Mouse (Mus musculus) stomach, embryonic 14.5 days (tissue): ENCODE results near the gene Nup210l. TPM values are rescaled to one million over a fixed set of nuclear protein-coding genes. Genes with fewer than 3 reads are reported as not detected.

Experiments used
- ATAC-seq: fragments of 200-750 bp; cut with Nextera tagmentation; 2 replicates; pipeline ENCODE4 v1.8.0; 2017; ENCODE audit warnings: low read depth, moderate TSS enrichment; ENCODE audit not compliant: insufficient number of reproducible peaks, insufficient read depth, low FRiP score
- H3K27ac ChIP-seq: fragments of 300-500 bp; sonication (generic); 2 replicates; pipeline ENCODE4 v1.5.1; 2014; ENCODE audit warnings: mild to moderate bottlenecking, low read length, moderate library complexity, mixed read lengths
- H3K27me3 ChIP-seq: fragments of 300-500 bp; sonication (generic); 2 replicates; pipeline ENCODE4 v1.6.1; 2014; ENCODE audit warnings: low read length, control low read depth, mixed read lengths; ENCODE audit not compliant: control insufficient read depth, insufficient read depth
- H3K36me3 ChIP-seq: fragments of 300-500 bp; sonication (generic); 2 replicates; pipeline ENCODE4 v1.6.1; 2014; ENCODE audit warnings: mild to moderate bottlenecking, control low read depth, low read length, moderate library complexity, mixed read lengths; ENCODE audit not compliant: control insufficient read depth, insufficient read depth
- H3K4me1 ChIP-seq: fragments of 300-500 bp; sonication (generic); 2 replicates; pipeline ENCODE4 v1.6.1; 2014; ENCODE audit warnings: low read length, control low read depth, mixed read lengths; ENCODE audit not compliant: control insufficient read depth, insufficient read depth
- H3K4me2 ChIP-seq: fragments of 300-500 bp; sonication (generic); replicated peaks from 2 replicates; pipeline ENCODE4 v1.6.1; 2014; ENCODE audit warnings: low read depth, low read length, control low read depth
- H3K4me3 ChIP-seq: fragments of 300-500 bp; sonication (generic); 2 replicates; pipeline ENCODE4 v1.5.1; 2014; ENCODE audit warnings: low read depth, low read length, control low read depth
- H3K9ac ChIP-seq: fragments of 300-500 bp; sonication (generic); replicated peaks from 2 replicates; pipeline ENCODE4 v1.6.1; 2014; ENCODE audit warnings: low read depth, mild to moderate bottlenecking, control low read depth, low read length, moderate library complexity, mixed read lengths
- H3K9me3 ChIP-seq: fragments of 300-500 bp; sonication (generic); 2 replicates; pipeline ENCODE4 v1.6.1; 2016; ENCODE audit warnings: low read depth, low read length, control low read depth; ENCODE audit not compliant: control insufficient read depth
- WGBS: fragments of 180-500 bp; shearing (Covaris S2); extraction: QIAGEN DNeasy Blood & Tissue Kit; methylation state at CpG from one replicate; pipeline ENCODE4 v1.1.7; 2014; 5-methylcytosine and 5-hydroxymethylcytosine counted together
- polyA plus RNA-seq: library from polyadenylated mRNA; unstranded; fragments of >200 nt; fragmentation: Nextera tagmentation; extraction: Ambion mirVana; gene quantifications from 2 replicates; pipeline ENCODE4 v1.2.1, GENCODE M21; 2014

The Nup210l gene
- polyA plus RNA-seq, 1 experiment from 2014 or later: 0.98 TPM

- Histone ChIP-seq H3K9ac (no peak overlapping the region), H3K36me3 (no peaks in the 10 kb centered on the region), H3K9me3 (no peaks in the 10 kb centered on the region), H3K4me1 (no peaks in the 10 kb centered on the region), H3K27me3 (no peaks in the 10 kb centered on the region), H3K4me2 (no peak overlapping the region), H3K27ac (no peak overlapping the region), H3K4me3 (no peak overlapping the region)
- no peak for ATAC-seq
- WGBS: 96% methylated on average over 1 of the region's 1 CpGs
Observed at GRCm38 (mm10) chr3:90146651-90147050, 42.7 kb downstream of the Nup210l start.

DNA sequence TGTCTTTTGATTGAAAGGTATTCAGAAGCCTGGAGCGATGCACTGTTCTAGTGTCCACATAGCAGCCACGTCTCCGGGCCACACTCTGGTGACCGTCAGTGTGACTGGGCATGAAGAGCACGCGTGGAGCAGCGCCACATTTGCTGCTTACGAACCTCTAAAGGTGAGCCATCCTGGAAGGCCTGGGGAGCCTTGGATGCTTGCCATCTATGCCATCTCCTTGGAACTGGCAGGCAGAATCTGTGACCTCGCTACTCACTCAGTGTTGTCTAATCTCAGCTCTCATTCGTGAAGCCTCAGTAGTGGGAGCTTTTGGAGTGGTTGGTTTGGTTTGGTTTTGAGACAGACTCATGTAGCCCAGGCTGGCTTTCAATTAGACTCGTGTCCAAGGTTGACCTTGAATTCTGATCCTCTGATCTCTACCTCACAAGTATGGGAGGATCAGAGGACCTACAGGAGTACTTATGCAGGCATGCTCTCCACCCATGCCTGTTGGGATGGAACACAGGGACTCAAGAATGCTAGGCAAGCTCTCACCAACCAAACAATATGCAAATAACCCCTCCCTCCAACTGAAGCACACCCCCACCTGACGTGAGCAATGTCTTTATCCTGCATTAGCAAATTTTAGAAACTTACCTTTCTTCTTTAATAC lies 47.3 kb downstream of the Nup210l start:
- Histone ChIP-seq H3K27ac (no peak overlapping the region), H3K4me2 (no peak overlapping the region), H3K27me3 (no peaks in the 10 kb centered on the region), H3K36me3 (no peaks in the 10 kb centered on the region), H3K9me3 (no peaks in the 10 kb centered on the region), H3K4me1 (no peaks in the 10 kb centered on the region), H3K4me3 (no peak overlapping the region), H3K9ac (no peak overlapping the region)
- ATAC-seq: no peak
- 89% methylated on average over 12 of the region's 12 CpGs for WGBS

GRCm38 (mm10) chr3:90155996-90156395 lies 52.1 kb downstream of the Nup210l start:
- Histone ChIP-seq H3K27me3 (no peaks in the 10 kb centered on the region), H3K4me2 (no peak overlapping the region), H3K4me3 (no peak overlapping the region), H3K27ac (no peak overlapping the region), H3K9ac (no peak overlapping the region), H3K36me3 (no peaks in the 10 kb centered on the region), H3K9me3 (no peaks in the 10 kb centered on the region), H3K4me1 (no peaks in the 10 kb centered on the region)
- WGBS: 66% methylated on average over 5 of the region's 5 CpGs
- ATAC-seq: no peak

DNA sequence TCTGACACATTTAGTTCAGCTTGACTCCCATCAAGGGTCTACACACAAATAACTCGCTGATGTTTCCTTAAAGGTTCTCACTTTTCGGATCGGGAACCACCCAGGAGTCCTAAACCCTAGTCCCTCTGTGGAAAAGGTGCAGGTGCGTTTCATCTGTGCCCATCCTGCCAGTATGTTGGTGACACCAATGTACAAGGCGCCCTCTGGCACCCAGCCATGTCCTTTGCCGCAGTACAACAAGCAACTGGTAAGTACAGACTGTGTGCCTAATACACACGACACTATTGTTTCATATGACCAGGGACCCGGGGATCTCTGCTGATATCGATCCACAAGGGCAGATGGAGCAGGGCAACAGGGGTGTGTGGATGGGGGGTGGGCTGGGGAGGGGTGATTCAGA lies 55.8 kb downstream of the Nup210l start:
- Histone ChIP-seq H3K9ac (no peak overlapping the region), H3K4me3 (no peak overlapping the region), H3K27me3 (no peaks in the 10 kb centered on the region), H3K4me1 (no peaks in the 10 kb centered on the region), H3K9me3 (no peaks in the 10 kb centered on the region), H3K27ac (no peak overlapping the region), H3K4me2 (no peak overlapping the region), H3K36me3 (no peaks in the 10 kb centered on the region)
- ATAC-seq: no peak
- WGBS: 87% methylated on average over 9 of the region's 9 CpGs

DNA sequence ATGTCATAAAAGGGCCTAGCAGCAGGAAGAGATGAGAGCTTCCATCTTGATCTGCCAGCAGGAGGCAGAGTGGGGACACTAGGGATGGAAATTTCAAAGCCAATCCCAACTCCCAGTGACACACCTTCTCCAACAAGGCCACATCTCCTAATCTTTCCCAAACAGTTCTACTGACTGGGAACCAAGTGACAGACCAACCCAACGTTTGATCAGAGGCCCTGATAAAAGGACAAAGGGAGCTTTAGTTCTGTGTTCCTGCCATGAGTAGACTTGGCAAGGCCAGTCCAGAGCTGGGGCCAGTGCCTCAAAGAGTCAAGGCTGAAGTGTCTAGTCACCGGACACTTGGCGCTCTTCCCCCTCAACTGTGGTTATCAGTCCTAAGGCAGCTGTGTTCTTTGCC lies 57.6 kb downstream of the Nup210l start:
- H3K4me2 ChIP-seq: no peak overlapping the region
- H3K9ac ChIP-seq: no peak overlapping the region
- no peak overlapping the region for H3K4me3 ChIP-seq
- H3K36me3 ChIP-seq: no peaks in the 10 kb centered on the region
- no peaks in the 10 kb centered on the region for H3K9me3 ChIP-seq
- H3K27ac ChIP-seq: no peak overlapping the region
- ATAC-seq: no peak
- no peaks in the 10 kb centered on the region for H3K27me3 ChIP-seq
- no peaks in the 10 kb centered on the region for H3K4me1 ChIP-seq
- WGBS: 85% methylated on average over 3 of the region's 3 CpGs

GRCm38 (mm10) chr3:90179566-90179965 lies 75.6 kb downstream of the Nup210l start:
- Histone ChIP-seq H3K36me3 (no peaks in the 10 kb centered on the region), H3K4me3 (no peak overlapping the region), H3K4me1 (no peaks in the 10 kb centered on the region), H3K27ac (no peak overlapping the region), H3K9ac (no peak overlapping the region), H3K9me3 (no peaks in the 10 kb centered on the region), H3K4me2 (no peak overlapping the region), H3K27me3 (no peaks in the 10 kb centered on the region)
- ATAC-seq: no peak
- WGBS: 64% methylated on average over 3 of the region's 3 CpGs

- Histone ChIP-seq H3K4me2 (no peak overlapping the region), H3K4me1 (no peaks in the 10 kb centered on the region), H3K4me3 (no peak overlapping the region), H3K27ac (no peak overlapping the region), H3K36me3 (no peaks in the 10 kb centered on the region), H3K9me3 (no peaks in the 10 kb centered on the region), H3K27me3 (no peaks in the 10 kb centered on the region), H3K9ac (no peak overlapping the region)
- WGBS: 77% methylated on average over 3 of the region's 3 CpGs
- no peak for ATAC-seq
Observed at GRCm38 (mm10) chr3:90183581-90183980, 79.6 kb downstream of the Nup210l start.

DNA sequence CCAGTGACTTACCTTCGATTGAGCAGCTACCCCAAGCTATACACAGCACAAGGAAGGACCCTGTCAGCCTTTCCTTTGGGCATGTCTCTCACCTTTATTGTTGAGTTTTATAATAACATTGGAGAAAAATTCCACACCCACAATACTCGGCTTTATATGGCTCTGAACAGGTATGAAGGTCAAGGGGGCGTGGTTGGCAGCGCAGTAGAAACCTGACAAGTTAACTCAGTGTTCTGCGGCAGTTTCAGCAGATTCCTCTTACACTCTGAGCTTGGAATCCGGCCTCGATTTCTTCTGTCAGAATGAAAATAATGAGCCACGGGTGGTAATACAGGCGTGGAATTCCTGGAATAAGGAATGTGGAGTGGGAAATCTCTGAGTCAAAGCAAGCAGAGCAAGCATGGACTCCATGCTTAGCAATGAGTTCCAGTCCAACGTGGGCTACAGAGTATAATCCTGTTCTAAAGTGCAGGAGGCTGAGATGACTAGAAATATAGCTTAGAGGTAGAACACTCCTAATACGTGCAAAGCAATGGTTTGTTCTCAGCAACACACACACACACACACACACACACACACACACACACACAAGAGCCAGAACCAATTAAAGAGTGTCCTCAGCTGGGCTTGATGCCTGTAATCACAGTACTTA lies 87.1 kb downstream of the Nup210l start:
- no peak for ATAC-seq
- Histone ChIP-seq H3K27me3 (no peaks in the 10 kb centered on the region), H3K9me3 (no peaks in the 10 kb centered on the region), H3K9ac (no peak overlapping the region), H3K27ac (no peak overlapping the region), H3K4me1 (no peaks in the 10 kb centered on the region), H3K4me2 (no peak overlapping the region), H3K4me3 (no peak overlapping the region), H3K36me3 (no peaks in the 10 kb centered on the region)
- 64% methylated on average over 11 of the region's 11 CpGs for WGBS

- no peak for ATAC-seq
- H3K4me2 ChIP-seq: no peak overlapping the region
- WGBS: 54% methylated on average over 4 of the region's 4 CpGs
Observed at GRCm38 (mm10) chr3:90194759-90195158, 90.8 kb downstream of the Nup210l start.

More at GRCm38 (mm10) chr3:90194759-90195158, 90.8 kb downstream of the Nup210l start:
- no peak overlapping the region for H3K9ac ChIP-seq
- H3K4me1 ChIP-seq: no peaks in the 10 kb centered on the region
- no peaks in the 10 kb centered on the region for H3K27me3 ChIP-seq
- H3K36me3 ChIP-seq: no peaks in the 10 kb centered on the region
- no peaks in the 10 kb centered on the region for H3K9me3 ChIP-seq
- H3K27ac ChIP-seq: no peak overlapping the region
- no peak overlapping the region for H3K4me3 ChIP-seq
